ENCODE assay signal across 8 mouse cellular contexts in genomic region chr6:146634015-146634722, GRCm38 (mm10). TPM values are rescaled to one million over a fixed set of nuclear protein-coding genes. Genes with fewer than 3 reads are reported as not detected.
DNase-seq lines count a peak whose midpoint lies in the region; ATAC-seq lines count a peak whose summit lies in the region.

No protein-coding gene starts in this region.

- H3K4me2 ChIP-seq in hindbrain, embryonic 11.5 days (replicated peaks; ENCODE audit: low read depth, low read length), result peak overlapping the region; percentile 63

- peak; percentile 95 for ATAC-seq in hindbrain, embryonic 11.5 days (ENCODE audit: low FRiP score)

- no peaks in the 10 kb centered on the region for H3K4me1 ChIP-seq in hindbrain, embryonic 11.5 days (replicated peaks; ENCODE audit: control insufficient read depth, insufficient read depth, low read length)

- WGBS in hindbrain, embryonic 11.5 days, result under 1% methylated on average over 51 of the region's 82 CpGs

- peak overlapping the region; percentile 68 for H3K27ac ChIP-seq in hindbrain, embryonic 11.5 days (ENCODE audit: low read depth, low read length)

- H3K9me3 ChIP-seq in hindbrain, embryonic 11.5 days (ENCODE audit: control insufficient read depth, low read length), result no peaks in the 10 kb centered on the region

- peak; percentile 92 for DNase-seq in Muller cell, postnatal 12 days (ENCODE audit: inconsistent ontology term)
- peak; percentile 82 to 88 for DNase-seq in cerebellum, postnatal 10 days
- DNase-seq in frontal cortex, postnatal 10 days (ENCODE audit: low spot score in 2 of 2), result peak; percentile 62 to 73
- DNase-seq in hindbrain, embryonic 11.5 days (ENCODE audit: low spot score), result peak; percentile 94
- DNase-seq in layer of hippocampus, postnatal 14 days (ENCODE audit: low spot score in 2 of 2), result peak; percentile 62 to 77
- peak; percentile 82 for DNase-seq in lung, postnatal 10 days
- peak; percentile 59 for DNase-seq in ovary, postnatal 14 days (ENCODE audit: low spot score)
- peak; percentile 93 for DNase-seq in thymus, postnatal 0 days (ENCODE audit: low spot score)

- peak overlapping the region; percentile 84 for H3K9ac ChIP-seq in hindbrain, embryonic 11.5 days (ENCODE audit: low read depth, low read length)

- no peaks in the 10 kb centered on the region for H3K36me3 ChIP-seq in hindbrain, embryonic 11.5 days (ENCODE audit: control insufficient read depth, insufficient read depth, low read length)

- peak overlapping the region; percentile 67 for H3K4me3 ChIP-seq in hindbrain, embryonic 11.5 days (ENCODE audit: low read depth, low read length)

- no peaks in the 10 kb centered on the region for H3K27me3 ChIP-seq in hindbrain, embryonic 11.5 days (ENCODE audit: control insufficient read depth, insufficient read depth, low read length)

RNA-seq across cellular contexts. Expression of gene Med21, which starts 8.2 kb away (rescaled TPM):
- polyA plus RNA-seq in hindbrain, embryonic 11.5 days (2014; fragmentation: Nextera tagmentation; extraction: Ambion mirVana), result 125 and 132 TPM in 2 replicates
- total RNA-seq in layer of hippocampus, postnatal 14 days (2021), result 10 to 100 TPM; 37.2 to 47.0 TPM
- polyA plus RNA-seq in thymus, postnatal 0 days (2015; fragmentation: Nextera tagmentation; extraction: Ambion mirVana), result 115 and 122 TPM in 2 replicates

RNA-seq across cellular contexts. Expression of gene Tm7sf3, which starts 8.5 kb away (rescaled TPM):
- 25.8 and 27.8 TPM in 2 replicates for polyA plus RNA-seq in hindbrain, embryonic 11.5 days (2014; fragmentation: Nextera tagmentation; extraction: Ambion mirVana)
- 10 to 100 TPM; 42.1 to 43.4 TPM for total RNA-seq in layer of hippocampus, postnatal 14 days (2021)
- polyA plus RNA-seq in thymus, postnatal 0 days (2015; fragmentation: Nextera tagmentation; extraction: Ambion mirVana), result 19.0 and 22.4 TPM in 2 replicates

RNA-seq across cellular contexts. Expression of gene Ints13, which starts 56.5 kb away (rescaled TPM):
- 90.9 and 93.7 TPM in 2 replicates for polyA plus RNA-seq in hindbrain, embryonic 11.5 days (2014; fragmentation: Nextera tagmentation; extraction: Ambion mirVana)
- 10 to 100 TPM; 39.2 to 42.7 TPM for total RNA-seq in layer of hippocampus, postnatal 14 days (2021)
- 110 and 111 TPM in 2 replicates for polyA plus RNA-seq in thymus, postnatal 0 days (2015; fragmentation: Nextera tagmentation; extraction: Ambion mirVana)

RNA-seq across cellular contexts. Expression of gene Fgfr1op2, which starts 57.2 kb away (rescaled TPM):
- polyA plus RNA-seq in hindbrain, embryonic 11.5 days (2014; fragmentation: Nextera tagmentation; extraction: Ambion mirVana), result 79.8 and 85.1 TPM in 2 replicates
- 10 to 100 TPM; 78.3 to 80.9 TPM for total RNA-seq in layer of hippocampus, postnatal 14 days (2021)
- 216 and 219 TPM in 2 replicates for polyA plus RNA-seq in thymus, postnatal 0 days (2015; fragmentation: Nextera tagmentation; extraction: Ambion mirVana)

Comparison
In these comparisons a context has a peak if more than half of its experiments do, and no peak if none do; other contexts are left out.
1. Peak in every context shown above with its lines: DNase-seq, ATAC-seq, H3K4me3 ChIP-seq and H3K27ac ChIP-seq.